Mouse (Mus musculus) thymus, adult 2 months (tissue): ENCODE data around the gene Frat1.

Experiments used
- CTCF ChIP-seq: fragments of 200-500 bp; IDR thresholded peaks from 2 replicates; pipeline ENCODE4 v1.5.1; 2012; ENCODE audit warnings: mild to moderate bottlenecking, control low read depth, low read length, moderate library complexity, borderline replicate concordance; ENCODE audit not compliant: control insufficient read depth, poor library complexity, insufficient read depth; ENCODE audit errors: extremely low read depth
- POLR2A ChIP-seq: fragments of 200-500 bp; IDR thresholded peaks from 2 replicates; pipeline ENCODE4 v1.6.1; 2012; ENCODE audit warnings: mild to moderate bottlenecking, low read length, control low read depth, moderate library complexity; ENCODE audit not compliant: control insufficient read depth, poor library complexity, insufficient read depth; ENCODE audit errors: extremely low read depth

DNA sequence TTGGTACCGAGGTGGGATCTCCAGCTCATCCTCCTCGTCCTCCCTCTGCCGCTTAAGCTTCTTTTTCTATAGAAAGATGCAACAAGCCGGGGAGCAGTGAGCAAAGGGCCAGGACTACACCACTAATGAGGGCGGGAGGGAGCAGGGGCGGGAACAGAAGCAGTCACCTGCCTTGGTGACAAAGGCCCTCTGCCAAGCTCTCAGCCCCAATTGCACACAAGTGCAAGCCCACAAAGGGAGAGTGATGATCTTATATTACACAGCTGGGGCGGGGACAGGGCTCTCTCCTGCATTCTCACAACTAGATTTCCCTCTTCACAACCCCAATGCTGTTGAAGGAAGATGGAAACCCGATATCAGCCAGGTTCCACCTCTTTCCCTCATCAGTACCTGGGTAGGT lies 36.9 kb downstream of the Frat1 start:
- TF ChIP-seq CTCF (no peak), POLR2A (no peak)
